Mouse (Mus musculus): ENCODE measurements around the gene Fgfr4.
A peak's percentile ranks its signal among the peaks of the same experiment; 100 is the strongest.

GRCm38 (mm10) chr13:55210193-55210970, 57.9 kb downstream of the Fgfr4 start:
- TF ChIP-seq POLR2A (IDR thresholded peaks at IDR 0.05; ENCODE audit: control insufficient read depth in 1 of 2, insufficient read depth in 1 of 2, low read depth in 1 of 2, low read length in 2 of 2, poor library complexity in 1 of 2) (0 out of 4 replicates have a peak, but pooled peaks of 1 of the 2 experiments have one; percentile 16), CHD2 (IDR thresholded peaks at IDR 0.05; ENCODE audit: low read length) (no peak), TAL1 (IDR thresholded peaks at IDR 0.05; ENCODE audit: low read length) (no peak), CTCF (IDR thresholded peaks at IDR 0.05 in 2 of 3, conservative IDR thresholded peaks at IDR 0.05 in 1 of 3; ENCODE audit: control insufficient read depth in 1 of 3, insufficient read depth in 1 of 3, low read depth in 2 of 3, low read length in 3 of 3, poor library complexity in 1 of 3, severe bottlenecking in 1 of 3) (no peak), CHD1 (IDR thresholded peaks at IDR 0.05; ENCODE audit: low read depth, low read length) (no peak), EP300 (IDR thresholded peaks at IDR 0.05; ENCODE audit: low read depth in 1 of 2, low read length in 2 of 2) (no peak), KAT2A (conservative IDR thresholded peaks at IDR 0.05; ENCODE audit: low read depth, low read length) (no peak), GATA1 (IDR thresholded peaks at IDR 0.05; ENCODE audit: low read depth, low read length) (no peak)
